Mouse (Mus musculus) limb, embryonic 10.5 days (tissue): ENCODE measurements at regions not wholly inside any gene's neighbourhood (a gene's known extent, or its start where the extent isn't known, plus 50 kb on each side); places are given as distances from the start of the nearest gene placed in this dataset.
A peak's percentile ranks its signal among the peaks of the same experiment; 100 is the strongest.

Experiments
- DNase-seq: peaks from one replicate; pipeline ENCODE4 v3.0.0-alpha.2; 2017; ENCODE audit warnings: low spot score
- H3K27ac ChIP-seq: fragments of 300-500 bp; sonication (generic); 2 replicates; pipeline ENCODE4 v1.5.1; 2016; ENCODE audit warnings: mild to moderate bottlenecking
- H3K27me3 ChIP-seq: fragments of 300-500 bp; sonication (generic); 2 replicates; pipeline ENCODE4 v1.6.1; 2016; ENCODE audit warnings: low read depth, mild to moderate bottlenecking; ENCODE audit not compliant: poor library complexity, severe bottlenecking
- H3K36me3 ChIP-seq: fragments of 300-500 bp; sonication (generic); 2 replicates; pipeline ENCODE4 v1.6.1; 2016; ENCODE audit warnings: mild to moderate bottlenecking, moderate library complexity
- H3K4me1 ChIP-seq: fragments of 300-500 bp; sonication (generic); 2 replicates; pipeline ENCODE4 v1.6.1; 2016
- H3K4me3 ChIP-seq: fragments of 300-500 bp; sonication (generic); 2 replicates; pipeline ENCODE4 v1.5.1; 2016; ENCODE audit warnings: mild to moderate bottlenecking, moderate library complexity
- H3K9me3 ChIP-seq: fragments of 300-500 bp; sonication (generic); replicated peaks from 2 replicates; pipeline ENCODE4 v1.6.1; 2016; ENCODE audit warnings: mild to moderate bottlenecking
- WGBS: fragments of 180-500 bp; shearing (Covaris S2); methylation state at CpG from one replicate; pipeline ENCODE4 v1.1.7; 2016; 5-methylcytosine and 5-hydroxymethylcytosine counted together

DNA sequence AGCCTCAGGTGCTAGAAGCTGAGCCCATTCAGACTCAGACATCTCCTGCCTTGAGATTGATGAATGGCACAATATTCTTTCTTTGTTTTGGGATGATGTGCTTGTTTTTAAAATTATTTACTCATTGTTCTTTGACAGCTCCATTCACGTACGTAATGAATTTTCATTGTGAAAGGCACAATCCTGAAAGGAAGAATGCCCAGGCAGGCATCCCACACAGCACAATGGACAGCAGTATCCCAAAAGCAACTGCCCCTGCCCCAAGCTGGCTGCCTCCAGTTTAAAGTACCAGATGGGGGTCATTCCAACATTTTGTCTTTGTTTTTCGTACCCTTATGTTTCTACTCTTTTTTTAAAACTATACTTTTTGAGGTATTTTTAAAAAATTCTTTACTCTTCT lies 210.9 kb upstream of the St8sia2 start:
- no peak overlapping the region for H3K27ac ChIP-seq
- DNase-seq = no peak
- no peaks in the 10 kb centered on the region for H3K36me3 ChIP-seq
- 85% methylated on average over 3 of the region's 3 CpGs for WGBS
- no peaks in the 10 kb centered on the region for H3K27me3 ChIP-seq
- no peak overlapping the region for H3K4me3 ChIP-seq
- H3K9me3 ChIP-seq = no peaks in the 10 kb centered on the region
- no peaks in the 10 kb centered on the region for H3K4me1 ChIP-seq

DNA sequence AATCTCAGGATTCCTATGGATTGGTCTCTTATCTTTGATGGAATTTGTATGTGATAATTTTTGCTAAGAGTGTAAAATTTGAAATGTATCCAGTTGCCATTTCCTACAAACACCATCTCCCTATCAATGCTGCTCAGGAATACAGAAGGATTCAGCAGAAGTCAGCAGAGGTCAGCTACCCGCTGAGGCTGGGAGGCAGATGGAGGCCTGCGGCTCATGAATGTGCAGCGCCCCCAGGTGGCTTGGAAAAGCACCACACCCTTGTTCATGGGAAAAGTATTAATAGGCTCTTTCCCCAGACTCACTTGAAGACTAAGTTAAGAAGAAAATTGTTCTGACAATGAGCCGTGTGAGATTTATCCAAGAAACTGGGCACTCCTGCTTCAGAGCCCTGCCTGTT lies 187.2 kb upstream of the St8sia2 start:
- DNase-seq = peak; percentile 65
- H3K4me1 ChIP-seq = no peaks in the 10 kb centered on the region
- no peak overlapping the region for H3K27ac ChIP-seq
- H3K27me3 ChIP-seq = no peaks in the 10 kb centered on the region
- no peaks in the 10 kb centered on the region for H3K36me3 ChIP-seq
- H3K4me3 ChIP-seq = no peak overlapping the region
- 34% methylated on average over 4 of the region's 4 CpGs for WGBS
- no peaks in the 10 kb centered on the region for H3K9me3 ChIP-seq

DNA sequence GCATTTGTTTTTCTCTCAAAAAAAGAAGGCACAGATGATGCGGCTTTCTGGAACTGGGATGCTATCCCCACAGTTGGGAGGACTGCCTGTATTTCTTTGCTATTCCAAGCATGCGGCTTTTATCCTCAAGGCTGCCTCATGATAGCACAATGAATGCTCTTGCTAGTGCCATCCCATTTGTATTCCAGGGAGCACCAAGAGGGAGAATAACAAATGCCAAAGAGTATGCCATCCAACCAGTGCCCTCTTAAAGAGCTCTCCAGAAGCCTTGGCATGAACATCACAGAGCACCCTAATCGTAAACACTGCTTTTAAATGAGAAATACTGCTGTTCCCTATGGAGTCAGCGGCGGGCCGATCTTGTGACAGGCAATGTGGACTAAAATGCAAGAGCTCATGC lies 185.3 kb upstream of the St8sia2 start:
- DNase-seq = no peak
- WGBS = 97% methylated on average over 6 of the region's 6 CpGs
- no peaks in the 10 kb centered on the region for H3K27me3 ChIP-seq

DNA sequence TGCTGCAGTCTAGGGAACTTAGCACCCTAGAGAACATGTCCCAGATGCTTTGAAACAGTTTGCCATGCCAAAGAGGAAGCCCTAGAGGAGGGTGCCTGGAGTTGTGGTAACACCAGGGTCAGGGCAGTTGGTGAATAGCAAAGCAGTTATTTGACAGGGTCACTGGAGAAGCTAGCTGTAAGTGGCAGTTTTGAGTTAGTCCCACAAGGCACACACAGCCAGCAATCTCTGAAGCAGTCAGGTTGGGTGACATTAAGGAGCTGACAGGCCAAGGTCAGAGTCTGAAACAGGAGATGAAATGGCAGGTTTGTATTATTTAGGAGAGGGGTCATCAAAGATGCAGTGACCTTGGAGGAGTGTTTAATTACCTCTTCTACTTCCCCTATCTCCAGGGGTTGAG lies 171.2 kb upstream of the St8sia2 start:
- Histone ChIP-seq H3K9me3 (no peaks in the 10 kb centered on the region), H3K27me3 (no peaks in the 10 kb centered on the region), H3K27ac (no peak overlapping the region), H3K4me1 (no peaks in the 10 kb centered on the region), H3K4me3 (no peak overlapping the region), H3K36me3 (no peaks in the 10 kb centered on the region)
- no peak for DNase-seq

More for the DNA sequence above, 185.3 kb upstream of the St8sia2 start:
- Histone ChIP-seq H3K36me3 (no peaks in the 10 kb centered on the region), H3K4me1 (peaks cover 7% of the 10 kb centered on the region), H3K4me3 (no peak overlapping the region), H3K9me3 (no peaks in the 10 kb centered on the region), H3K27ac (no peak overlapping the region)

DNA sequence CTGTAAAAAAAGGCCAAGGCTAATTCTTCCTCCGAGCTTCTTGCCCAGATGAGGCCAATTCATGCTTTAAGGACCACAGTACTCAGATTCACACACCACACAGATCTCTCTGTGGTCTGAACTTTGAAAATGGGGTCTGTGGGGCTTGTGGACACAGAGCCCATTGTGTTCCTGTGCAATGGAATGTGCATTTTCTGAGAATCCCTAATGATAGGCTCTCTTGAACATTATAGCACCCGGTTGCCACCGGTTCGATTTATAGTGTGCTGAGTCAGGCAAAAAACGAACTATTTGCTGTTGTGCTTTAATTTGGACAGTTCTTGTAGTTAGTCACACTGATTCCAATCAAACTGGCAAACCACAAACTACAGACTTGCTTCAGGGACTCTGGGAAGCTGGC lies 160.7 kb upstream of the St8sia2 start:
- WGBS = 63% methylated on average over 5 of the region's 5 CpGs
- peaks cover 25% of the 10 kb centered on the region for H3K4me1 ChIP-seq
- no peaks in the 10 kb centered on the region for H3K36me3 ChIP-seq
- H3K4me3 ChIP-seq = no peak overlapping the region
- H3K27me3 ChIP-seq = no peaks in the 10 kb centered on the region
- DNase-seq = no peak
- H3K9me3 ChIP-seq = no peaks in the 10 kb centered on the region
- H3K27ac ChIP-seq = peak overlapping the region; percentile 80; the same call in 1 of the 2 replicates

DNA sequence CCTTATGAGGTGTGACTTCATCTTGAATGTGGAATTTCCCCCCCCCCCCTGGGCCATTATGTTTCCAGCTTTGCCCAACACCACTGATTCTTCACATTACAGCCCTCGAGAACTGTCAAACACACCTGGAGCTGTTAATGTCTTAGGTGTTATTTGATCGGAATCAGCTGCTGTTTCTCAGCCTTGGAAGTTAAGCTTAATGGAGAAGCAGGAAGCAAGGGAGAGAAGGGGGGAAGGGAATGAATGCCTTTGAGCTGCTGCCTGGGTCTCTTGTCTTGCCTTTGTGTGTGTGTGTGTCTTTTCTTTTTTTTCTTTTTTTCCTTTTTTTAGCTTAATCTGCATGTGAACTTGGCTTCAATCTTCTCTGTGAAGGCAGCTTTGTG lies 159.7 kb upstream of the St8sia2 start:
- H3K27me3 ChIP-seq = no peaks in the 10 kb centered on the region
- no peaks in the 10 kb centered on the region for H3K36me3 ChIP-seq
- H3K4me3 ChIP-seq = peak overlapping the region; percentile 22; the same call in 1 of the 2 replicates
- 13% methylated on average over 2 of the region's 2 CpGs for WGBS
- H3K9me3 ChIP-seq = no peaks in the 10 kb centered on the region
- peaks cover 25% of the 10 kb centered on the region for H3K4me1 ChIP-seq
- peak; percentile 55 for DNase-seq
- peak overlapping the region; percentile 80 for H3K27ac ChIP-seq

DNA sequence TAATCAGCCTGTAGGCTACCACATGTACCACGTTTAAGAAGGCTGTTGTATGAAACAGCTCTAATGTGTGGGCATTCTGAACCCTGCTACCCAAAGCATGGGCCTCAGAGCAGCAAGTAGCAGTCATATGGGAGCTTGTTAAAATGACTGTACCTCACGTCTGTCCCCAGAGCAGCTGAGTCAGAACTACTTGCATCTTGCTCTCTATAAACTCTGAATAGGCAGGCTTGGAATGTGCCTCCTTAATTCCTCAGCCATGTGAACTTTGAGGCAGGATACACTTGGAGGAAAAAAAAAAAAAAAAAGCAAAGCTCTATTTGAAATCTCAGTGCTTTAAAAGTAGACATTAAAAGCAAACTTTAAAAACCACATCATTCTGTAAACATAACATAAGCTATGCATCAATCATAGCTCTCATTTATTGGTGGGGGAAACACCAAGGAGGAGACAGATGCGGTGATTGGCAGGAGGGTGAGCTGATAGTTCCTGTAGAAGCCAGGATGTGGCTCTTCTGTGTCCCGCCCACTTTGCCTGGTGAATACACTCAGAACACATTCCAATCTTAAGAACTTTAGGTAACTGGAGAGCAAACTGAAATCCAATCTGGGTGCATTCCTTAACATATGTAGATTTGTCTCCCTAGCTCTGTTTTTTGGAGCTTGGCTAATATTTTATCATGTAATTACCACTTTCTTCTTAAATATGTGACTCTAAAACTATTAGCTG lies 159.2 kb upstream of the St8sia2 start:
- Histone ChIP-seq H3K9me3 (no peaks in the 10 kb centered on the region), H3K27me3 (no peaks in the 10 kb centered on the region), H3K4me3 (0 out of 2 replicates have a peak overlapping the region, but pooled peaks have one; percentile 22), H3K4me1 (peaks cover 25% of the 10 kb centered on the region), H3K36me3 (no peaks in the 10 kb centered on the region), H3K27ac (no peak overlapping the region; the same call in 1 of the 2 replicates)
- DNase-seq = no peak
- 73% methylated on average over 4 of the region's 4 CpGs for WGBS

DNA sequence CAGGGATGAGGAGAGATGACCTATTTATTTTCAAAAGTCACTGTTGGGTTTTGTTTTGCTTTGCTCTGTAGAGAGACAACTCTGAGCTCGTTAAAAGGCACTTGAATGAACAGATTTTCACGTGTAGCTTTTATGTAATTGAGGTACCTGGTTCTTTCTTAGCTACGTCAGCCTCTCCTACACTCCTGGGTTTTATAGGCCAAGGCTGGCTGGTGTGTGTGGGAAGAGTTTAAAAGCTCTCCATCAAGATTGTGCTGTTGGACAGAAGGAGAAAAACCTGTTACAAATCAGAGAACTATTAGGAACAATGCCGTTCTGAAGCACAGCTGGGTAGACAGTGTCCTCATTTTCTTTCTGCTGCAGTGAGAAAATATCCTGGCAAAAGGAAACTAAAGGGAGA lies 138.1 kb upstream of the St8sia2 start:
- no peaks in the 10 kb centered on the region for H3K9me3 ChIP-seq
- 68% methylated on average over 4 of the region's 4 CpGs for WGBS
- no peak overlapping the region for H3K4me3 ChIP-seq
- no peaks in the 10 kb centered on the region for H3K4me1 ChIP-seq
- no peaks in the 10 kb centered on the region for H3K27me3 ChIP-seq
- no peaks in the 10 kb centered on the region for H3K36me3 ChIP-seq
- no peak for DNase-seq
- no peak overlapping the region for H3K27ac ChIP-seq

DNA sequence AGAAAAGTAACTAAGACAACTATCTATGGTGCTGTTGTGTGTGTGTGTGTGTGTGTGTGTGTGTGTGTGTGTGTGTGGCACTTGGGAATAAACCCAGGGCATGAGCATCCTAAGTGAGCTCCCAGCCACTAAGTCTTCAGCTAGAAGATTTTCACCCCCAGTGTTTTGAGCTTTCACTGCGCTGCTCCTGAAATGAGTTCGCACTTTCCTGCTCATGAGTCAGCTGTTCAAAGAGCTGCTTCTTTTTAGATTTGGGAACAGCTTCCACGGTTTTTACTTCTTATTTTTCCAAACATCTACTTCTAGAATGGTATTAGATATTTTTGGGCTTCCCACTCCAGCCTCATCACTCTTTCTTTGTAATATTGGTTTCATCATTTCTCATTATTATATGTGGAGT lies 129.7 kb upstream of the St8sia2 start:
- WGBS = 90% methylated on average over 3 of the region's 3 CpGs
- Histone ChIP-seq H3K4me1 (no peaks in the 10 kb centered on the region), H3K9me3 (no peaks in the 10 kb centered on the region)

DNA sequence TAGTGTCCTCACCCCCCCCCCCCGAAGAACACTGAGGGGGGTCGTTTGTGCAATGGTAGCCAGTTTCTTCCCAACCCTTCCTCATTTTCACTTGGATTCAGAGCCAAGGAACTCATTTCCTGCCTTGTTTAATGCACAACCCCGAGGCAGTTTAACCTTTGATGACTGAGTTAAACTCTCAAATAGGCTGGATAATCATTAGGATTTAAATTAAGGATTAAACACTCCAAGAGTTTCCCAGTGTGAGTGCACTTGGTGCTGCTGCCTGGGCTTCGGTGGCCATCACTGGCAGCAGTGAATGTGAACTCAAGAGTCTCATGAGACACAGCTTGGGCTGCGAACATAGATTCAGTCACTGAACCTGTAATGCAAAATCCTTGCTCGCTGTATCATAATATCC lies 124.7 kb upstream of the St8sia2 start:
- no peak for DNase-seq
- peaks cover 9% of the 10 kb centered on the region for H3K4me1 ChIP-seq
- H3K9me3 ChIP-seq = no peaks in the 10 kb centered on the region
- H3K4me3 ChIP-seq = no peak overlapping the region
- no peaks in the 10 kb centered on the region for H3K27me3 ChIP-seq
- 74% methylated on average over 6 of the region's 6 CpGs for WGBS
- no peaks in the 10 kb centered on the region for H3K36me3 ChIP-seq
- no peak overlapping the region for H3K27ac ChIP-seq

More for the DNA sequence above, 129.7 kb upstream of the St8sia2 start:
- no peak for DNase-seq
- no peak overlapping the region for H3K27ac ChIP-seq
- H3K36me3 ChIP-seq = no peaks in the 10 kb centered on the region
- no peak overlapping the region for H3K4me3 ChIP-seq
- H3K27me3 ChIP-seq = no peaks in the 10 kb centered on the region

DNA sequence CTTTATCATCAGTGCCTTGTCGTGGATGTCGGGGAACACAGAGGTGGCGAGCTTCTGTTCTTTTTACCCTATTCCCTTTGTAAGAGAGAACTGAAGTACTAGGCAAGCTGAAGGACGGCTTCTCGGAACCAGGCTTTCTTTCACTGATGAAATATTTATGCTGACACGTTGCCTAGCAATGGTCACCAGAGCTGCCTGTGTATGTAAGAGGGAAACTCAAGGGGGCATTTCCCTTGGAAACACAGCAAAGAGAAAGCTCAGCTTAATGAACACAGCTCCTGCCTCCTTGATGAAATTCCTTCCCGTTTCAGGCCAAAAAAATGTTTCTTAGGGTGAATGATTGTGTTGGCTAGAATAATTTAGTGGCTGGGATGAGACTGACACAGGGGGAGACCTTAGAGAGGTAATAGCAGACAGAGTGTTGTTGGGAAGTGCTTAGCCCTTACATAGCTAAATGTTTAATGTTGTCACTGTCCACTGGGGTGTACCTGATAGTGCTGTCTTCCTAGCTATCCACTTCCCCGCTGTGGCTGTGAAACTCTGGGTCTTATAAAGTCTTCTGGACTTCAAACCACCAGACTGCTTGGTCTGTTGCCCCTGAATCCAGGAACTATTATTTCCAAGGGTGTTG lies 116.8 kb upstream of the St8sia2 start:
- H3K4me1 ChIP-seq = peaks cover 11% of the 10 kb centered on the region
- no peaks in the 10 kb centered on the region for H3K36me3 ChIP-seq
- H3K27me3 ChIP-seq = no peaks in the 10 kb centered on the region
- no peak overlapping the region for H3K4me3 ChIP-seq
- 87% methylated on average over 8 of the region's 8 CpGs for WGBS
- no peaks in the 10 kb centered on the region for H3K9me3 ChIP-seq
- no peak overlapping the region for H3K27ac ChIP-seq
- DNase-seq = no peak

DNA sequence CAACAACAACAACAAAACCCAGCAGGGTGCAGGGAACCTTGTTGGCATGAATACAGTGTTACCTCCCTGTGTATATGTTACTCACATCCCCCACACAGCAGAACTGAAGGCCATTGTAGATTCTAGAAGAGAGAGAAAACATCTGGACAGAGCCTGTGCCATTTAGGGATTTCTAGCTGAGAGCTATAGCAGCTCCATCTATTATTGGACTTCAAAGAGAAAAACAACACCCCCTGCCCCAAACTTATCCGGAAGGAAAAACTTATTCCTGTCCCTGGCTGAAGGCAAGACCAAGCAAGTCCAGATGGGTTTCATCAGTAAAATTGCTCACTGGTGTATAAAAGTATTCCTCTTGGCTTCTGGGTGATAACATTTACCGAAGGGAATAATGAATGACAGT lies 98.6 kb upstream of the St8sia2 start:
- no peak for DNase-seq
- H3K9me3 ChIP-seq = no peaks in the 10 kb centered on the region
- peaks cover 18% of the 10 kb centered on the region for H3K4me1 ChIP-seq
- WGBS = 31% methylated on average over 2 of the region's 2 CpGs
- no peaks in the 10 kb centered on the region for H3K27me3 ChIP-seq
- H3K4me3 ChIP-seq = no peak overlapping the region
- peak overlapping the region; percentile 46; the same call in 1 of the 2 replicates for H3K27ac ChIP-seq
- H3K36me3 ChIP-seq = no peaks in the 10 kb centered on the region

DNA sequence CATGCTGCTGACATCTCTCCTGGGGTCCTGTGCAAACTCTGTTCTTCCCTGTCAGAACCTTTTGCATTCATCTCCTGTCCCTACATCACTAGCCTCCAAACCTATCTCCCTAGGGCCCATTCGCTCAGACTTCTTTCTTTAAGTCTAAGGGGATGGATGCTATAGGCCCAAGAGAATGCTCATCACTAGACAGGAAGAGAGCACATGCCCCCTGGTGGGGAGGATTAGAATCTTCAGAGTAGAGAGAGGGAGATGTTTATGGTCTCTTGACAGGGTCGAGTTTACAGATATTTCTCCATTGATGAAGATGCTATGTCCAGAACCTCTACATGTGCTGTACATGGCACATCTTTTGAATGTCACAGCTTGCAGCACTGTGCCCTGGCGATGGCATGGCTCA lies 94.9 kb upstream of the St8sia2 start:
- Histone ChIP-seq H3K9me3 (no peaks in the 10 kb centered on the region), H3K36me3 (no peaks in the 10 kb centered on the region), H3K4me3 (no peak overlapping the region), H3K27me3 (no peaks in the 10 kb centered on the region), H3K27ac (no peak overlapping the region), H3K4me1 (peaks cover 12% of the 10 kb centered on the region)
- WGBS = 74% methylated on average over 3 of the region's 3 CpGs
- DNase-seq = no peak
